Mouse (Mus musculus) forebrain, embryonic 16.5 days (tissue): Measurements from ENCODE around the gene Itgae. TPM values are rescaled to one million over a fixed set of nuclear protein-coding genes. Genes with fewer than 3 reads are reported as not detected.
A peak's percentile ranks its signal among the peaks of the same experiment; 100 is the strongest.

Experiments used
- ATAC-seq: fragments of 200-750 bp; cut with Nextera tagmentation; 2 replicates; pipeline ENCODE4 v1.8.0; 2017; ENCODE audit warnings: mild to moderate bottlenecking, moderate library complexity
- H3K27ac ChIP-seq: fragments of 300-500 bp; sonication (generic); 2 replicates; pipeline ENCODE4 v1.5.1; 2014; ENCODE audit warnings: low read length, control low read depth
- H3K27me3 ChIP-seq: fragments of 300-500 bp; sonication (generic); replicated peaks from 2 replicates; pipeline ENCODE4 v1.6.1; 2014; ENCODE audit warnings: low read length; ENCODE audit not compliant: control insufficient read depth, insufficient read depth
- H3K36me3 ChIP-seq: fragments of 300-500 bp; sonication (generic); 2 replicates; pipeline ENCODE4 v1.6.1; 2014; ENCODE audit not compliant: control insufficient read depth, insufficient read depth
- H3K4me1 ChIP-seq: fragments of 300-500 bp; sonication (generic); replicated peaks from 2 replicates; pipeline ENCODE4 v1.6.1; 2014; ENCODE audit warnings: low read length; ENCODE audit not compliant: control insufficient read depth, insufficient read depth
- H3K4me2 ChIP-seq: fragments of 300-500 bp; sonication (generic); 2 replicates; pipeline ENCODE4 v1.6.1; 2014; ENCODE audit warnings: mild to moderate bottlenecking, low read length, control low read depth
- H3K4me3 ChIP-seq: fragments of 300-500 bp; sonication (generic); replicated peaks from 2 replicates; pipeline ENCODE4 v1.5.1; 2014; ENCODE audit warnings: mild to moderate bottlenecking, low read length, control low read depth
- H3K9ac ChIP-seq: fragments of 300-500 bp; sonication (generic); replicated peaks from 2 replicates; pipeline ENCODE4 v1.6.1; 2014; ENCODE audit warnings: low read depth, low read length, control low read depth
- H3K9me3 ChIP-seq: fragments of 300-500 bp; sonication (generic); 2 replicates; pipeline ENCODE4 v1.6.1; 2016; ENCODE audit warnings: low read length; ENCODE audit not compliant: control insufficient read depth
- WGBS: fragments of 180-500 bp; shearing (Covaris S2); extraction: QIAGEN DNeasy Blood & Tissue Kit; methylation state at CpG from one replicate; pipeline ENCODE4 v1.1.7; 2014; 5-methylcytosine and 5-hydroxymethylcytosine counted together
- polyA plus RNA-seq: library from polyadenylated mRNA; unstranded; fragments of >200 nt; fragmentation: Nextera tagmentation; extraction: Ambion mirVana; gene quantifications from 2 replicates; pipeline ENCODE4 v1.2.1, GENCODE M21; 2015

Gene Itgae
- polyA plus RNA-seq, 1 experiment from 2014 or later = 0.14 TPM

- no peak for ATAC-seq
- WGBS = 1% methylated on average over 15 of the region's 15 CpGs
- no peaks in the 10 kb centered on the region for H3K9me3 ChIP-seq
- peak overlapping the region; percentile 88 for H3K9ac ChIP-seq
- peaks cover 2% of the 10 kb centered on the region; the same call in 1 of the 2 replicates for H3K36me3 ChIP-seq
- H3K4me2 ChIP-seq = peak overlapping the region; percentile 85
- H3K4me1 ChIP-seq = peaks cover 37% of the 10 kb centered on the region
- H3K4me3 ChIP-seq = peak overlapping the region; percentile 95
- peak overlapping the region; percentile 88 for H3K27ac ChIP-seq
- no peaks in the 10 kb centered on the region for H3K27me3 ChIP-seq
Measured at GRCm38 (mm10) chr11:73176186-73176585, 85.8 kb downstream of the Itgae start.

- Histone ChIP-seq H3K27me3 (no peaks in the 10 kb centered on the region), H3K4me2 (peak within 1 kb of the TSS; percentile 85), H3K4me3 (peak within 1 kb of the TSS; percentile 95), H3K9me3 (no peaks in the 10 kb centered on the region), H3K4me1 (peaks cover 37% of the 10 kb centered on the region), H3K9ac (peak within 1 kb of the TSS; percentile 88), H3K36me3 (peaks cover 2% of the 10 kb centered on the region; the same call in 1 of the 2 replicates), H3K27ac (peak within 1 kb of the TSS; percentile 88)
- WGBS = under 1% methylated on average over 81 of the region's 81 CpGs
- peak; percentile 98 for ATAC-seq
Measured at GRCm38 (mm10) chr11:73176608-73177508, 86.5 kb downstream of the Itgae start, which contains the start of the genes Emc6 and Tax1bp3. TSS of gene Emc6 (minus strand) at chr11:73177037. TSS of gene Tax1bp3 (plus strand) at chr11:73177083.

GRCm38 (mm10) chr11:73177509-73177875, 87.1 kb downstream of the Itgae start:
- H3K4me2 ChIP-seq = peak overlapping the region; percentile 75
- peak overlapping the region; percentile 95 for H3K4me3 ChIP-seq
- ATAC-seq = peak; percentile 60
- peaks cover 2% of the 10 kb centered on the region; the same call in 1 of the 2 replicates for H3K36me3 ChIP-seq
- peak overlapping the region; percentile 69; the same call in 1 of the 2 replicates for H3K27ac ChIP-seq
- peaks cover 35% of the 10 kb centered on the region for H3K4me1 ChIP-seq
- peak overlapping the region; percentile 72 for H3K9ac ChIP-seq
- H3K27me3 ChIP-seq = no peaks in the 10 kb centered on the region
- under 1% methylated on average over 28 of the region's 28 CpGs for WGBS
- no peaks in the 10 kb centered on the region for H3K9me3 ChIP-seq

- Histone ChIP-seq H3K27me3 (no peaks in the 10 kb centered on the region), H3K4me2 (peak overlapping the region; percentile 75), H3K27ac (no peak overlapping the region), H3K4me3 (peak overlapping the region; percentile 95), H3K4me1 (peaks cover 35% of the 10 kb centered on the region), H3K36me3 (peaks cover 2% of the 10 kb centered on the region; the same call in 1 of the 2 replicates), H3K9me3 (no peaks in the 10 kb centered on the region), H3K9ac (peak overlapping the region; percentile 72)
- 0% methylated on average over 2 of the region's 2 CpGs for WGBS
- ATAC-seq = no peak
Measured at GRCm38 (mm10) chr11:73177895-73178294, 87.5 kb downstream of the Itgae start.

- ATAC-seq = no peak
- Histone ChIP-seq H3K4me3 (no peak overlapping the region), H3K27me3 (no peaks in the 10 kb centered on the region), H3K9me3 (no peaks in the 10 kb centered on the region), H3K9ac (no peak overlapping the region), H3K36me3 (peaks cover 14% of the 10 kb centered on the region), H3K4me2 (no peak overlapping the region), H3K4me1 (no peaks in the 10 kb centered on the region), H3K27ac (no peak overlapping the region)
- WGBS = 92% methylated on average over 10 of the region's 10 CpGs
Measured at GRCm38 (mm10) chr11:73185872-73186615, 95.7 kb downstream of the Itgae start.

GRCm38 (mm10) chr11:73187231-73187630, 96.8 kb downstream of the Itgae start:
- Histone ChIP-seq H3K27ac (no peak overlapping the region), H3K9me3 (no peaks in the 10 kb centered on the region), H3K4me2 (no peak overlapping the region), H3K4me1 (no peaks in the 10 kb centered on the region), H3K4me3 (no peak overlapping the region), H3K36me3 (peaks cover 18% of the 10 kb centered on the region), H3K9ac (no peak overlapping the region), H3K27me3 (no peaks in the 10 kb centered on the region)
- ATAC-seq = no peak
- whole genome bisulfite sequencing = 87% methylated on average over 6 of the region's 6 CpGs

- H3K4me3 ChIP-seq = no peak overlapping the region
- ATAC-seq = no peak
- no peak overlapping the region for H3K9ac ChIP-seq
- peaks cover 9% of the 10 kb centered on the region; the same call in 1 of the 2 replicates for H3K4me1 ChIP-seq
- no peaks in the 10 kb centered on the region for H3K9me3 ChIP-seq
- peaks cover 9% of the 10 kb centered on the region for H3K36me3 ChIP-seq
- H3K27me3 ChIP-seq = no peaks in the 10 kb centered on the region
- H3K27ac ChIP-seq = no peak overlapping the region
- no peak overlapping the region for H3K4me2 ChIP-seq
- WGBS = 82% methylated on average over 6 of the region's 6 CpGs
Measured at GRCm38 (mm10) chr11:73193047-73193446, 102.7 kb downstream of the Itgae start.

- Histone ChIP-seq H3K9ac (no peak overlapping the region), H3K4me1 (peaks cover 12% of the 10 kb centered on the region; the same call in 1 of the 2 replicates), H3K9me3 (no peaks in the 10 kb centered on the region), H3K4me3 (no peak overlapping the region), H3K4me2 (no peak overlapping the region), H3K27me3 (no peaks in the 10 kb centered on the region), H3K36me3 (peaks cover 3% of the 10 kb centered on the region; the same call in 1 of the 2 replicates), H3K27ac (no peak overlapping the region)
- ATAC-seq = no peak
- WGBS = 84% methylated on average over 2 of the region's 2 CpGs
Measured at GRCm38 (mm10) chr11:73194444-73194843, 104.1 kb downstream of the Itgae start.
